Mouse (Mus musculus): ENCODE measurements around the gene Rxrg. TPM values are rescaled to one million over a fixed set of nuclear protein-coding genes. Genes with fewer than 3 reads are reported as not detected.

Gene Rxrg
- polyA plus RNA-seq, 1 experiment from 2014 or later: 2.3 TPM

- DNase-seq (ENCODE audit: low spot score) (peak; percentile 75), ATAC-seq (replicated peaks; ENCODE audit: low FRiP score) (peak; percentile 58)
- Histone ChIP-seq H3K27me3 (ENCODE audit: control insufficient read depth, insufficient read depth, low read length) (peaks cover 67% of the 10 kb centered on the region), H3K36me3 (ENCODE audit: control insufficient read depth, insufficient read depth, low read length) (no peaks in the 10 kb centered on the region), H3K4me1 (replicated peaks; ENCODE audit: control insufficient read depth, insufficient read depth, low read length) (peaks cover 9% of the 10 kb centered on the region), H3K9me3 (ENCODE audit: control insufficient read depth, low read length) (peaks cover 4% of the 10 kb centered on the region; the same call in 1 of the 2 replicates), H3K9ac (ENCODE audit: low read length) (peak overlapping the region; percentile 56), H3K4me3 (ENCODE audit: low read depth, low read length) (peak overlapping the region; percentile 46), H3K4me2 (ENCODE audit: low read depth, low read length, severe bottlenecking) (peak overlapping the region; percentile 86), H3K27ac (ENCODE audit: low read depth, low read length) (peak overlapping the region; percentile 6; the same call in 1 of the 2 replicates)
- under 1% methylated on average over 94 of the region's 98 CpGs for WGBS
Observed at GRCm38 (mm10) chr1:167688347-167689231, 90.4 kb downstream of the Rxrg start.

GRCm38 (mm10) chr1:167689232-167689261 lies 90.9 kb downstream of the Rxrg start, which contains the start of gene Lmx1a:
Lmx1a (plus strand) TSS chr1:167689237.
- peaks cover 9% of the 10 kb centered on the region for H3K4me1 ChIP-seq (replicated peaks; ENCODE audit: control insufficient read depth, insufficient read depth, low read length)
- DNase-seq (ENCODE audit: low spot score) (no peak), ATAC-seq (replicated peaks; ENCODE audit: low FRiP score) (no peak)
- 0% methylated on average over 3 of the region's 3 CpGs for WGBS
- peak within 1 kb of the TSS; percentile 86 for H3K4me2 ChIP-seq (ENCODE audit: low read depth, low read length, severe bottlenecking)
- H3K27me3 ChIP-seq (ENCODE audit: control insufficient read depth, insufficient read depth, low read length): peaks cover 72% of the 10 kb centered on the region
- H3K9me3 ChIP-seq (ENCODE audit: control insufficient read depth, low read length): peaks cover 4% of the 10 kb centered on the region; the same call in 1 of the 2 replicates
- peak within 1 kb of the TSS; percentile 6; the same call in 1 of the 2 replicates for H3K27ac ChIP-seq (ENCODE audit: low read depth, low read length)
- H3K36me3 ChIP-seq (ENCODE audit: control insufficient read depth, insufficient read depth, low read length): no peaks in the 10 kb centered on the region
- peak within 1 kb of the TSS; percentile 56 for H3K9ac ChIP-seq (ENCODE audit: low read length)
- peak within 1 kb of the TSS; percentile 46 for H3K4me3 ChIP-seq (ENCODE audit: low read depth, low read length)

Other genes starting within 250 kb of the Rxrg start
- 38.3 and 41.4 TPM in 2 replicates for gene Aldh9a1, start 248.4 kb upstream of the Rxrg start, polyA plus RNA-seq (2014; fragmentation: Nextera tagmentation; extraction: Ambion mirVana)
- gene Mgst3, start 204.5 kb upstream of the Rxrg start, polyA plus RNA-seq (2014; fragmentation: Nextera tagmentation; extraction: Ambion mirVana): 51.8 and 54.0 TPM in 2 replicates
- gene Lrrc52, start 131.6 kb upstream of the Rxrg start, polyA plus RNA-seq (2014; fragmentation: Nextera tagmentation; extraction: Ambion mirVana): not detected in 2 replicates
- 7.1 and 8.4 TPM in 2 replicates for gene Lmx1a, start 90.9 kb downstream of the Rxrg start, polyA plus RNA-seq (2014; fragmentation: Nextera tagmentation; extraction: Ambion mirVana)

Measured in forebrain, embryonic 11.5 days (tissue).